29 mouse cellular contexts compared by ENCODE assay signal in the genomic region with DNA sequence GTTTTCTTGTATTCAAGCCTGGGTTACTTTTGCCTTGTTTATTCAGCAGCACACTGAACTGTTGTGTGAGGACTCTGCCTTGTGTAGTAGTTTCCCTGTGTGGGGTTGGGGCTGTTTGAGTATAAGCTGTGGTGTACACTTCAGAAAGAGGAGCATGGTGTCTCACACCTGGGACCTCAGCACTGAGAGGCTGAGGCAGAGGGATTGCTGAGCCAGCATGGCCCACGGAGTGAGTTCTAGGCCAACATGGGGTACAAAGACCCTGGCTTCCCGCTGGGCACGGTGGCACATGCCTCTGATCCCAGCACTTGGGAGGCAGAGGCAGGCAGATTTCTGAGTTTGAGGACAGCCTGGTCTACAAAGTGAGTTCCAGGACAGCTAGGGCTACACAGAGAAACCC.
A peak's percentile ranks its signal among the peaks of the same experiment; 100 is the strongest.
DNase-seq lines count a peak whose midpoint lies in the region; ATAC-seq and TF ChIP-seq lines count a peak whose summit lies in the region.
"Had no signal": no experiment of that assay in that cellular context is flagged by ENCODE, and none has a peak within 500 bp of the region (broad histone marks: within the 10 kb centered on the region; RNA-seq: fewer than 3 reads in every experiment).

No protein-coding gene starts in this region.

- 88% methylated on average over 3 of the region's 3 CpGs for WGBS in thymus, adult 2 months
- WGBS in liver, embryonic 11.5 days: 90% methylated on average over 3 of the region's 3 CpGs

- no peaks in the 10 kb centered on the region for H3K9me3 ChIP-seq in liver, embryonic 11.5 days (ENCODE audit: control insufficient read depth, low read length)
- H3K9me3 ChIP-seq: embryonic facial prominence, embryonic 10.5 days; embryonic facial prominence, embryonic 13.5 days; forebrain, embryonic 12.5 days; forebrain, embryonic 15.5 days; G1E; heart, embryonic 13.5 days; hindbrain, embryonic 15.5 days had no signal

- peak overlapping the region; percentile 68; the same call in 1 of the 2 replicates for H3K27ac ChIP-seq in layer of hippocampus, adult 2 months
- H3K27ac ChIP-seq in thymus, adult 2 months (ENCODE audit: control insufficient read depth, insufficient read depth, low read length): peak overlapping the region; percentile 62; the same call in 1 of the 2 replicates
- H3K27ac ChIP-seq in liver, embryonic 11.5 days (ENCODE audit: low read depth, low read length): no peak overlapping the region
- H3K27ac ChIP-seq: embryonic facial prominence, embryonic 10.5 days; embryonic facial prominence, embryonic 13.5 days; forebrain, embryonic 12.5 days; forebrain, embryonic 15.5 days; heart, adult 2 months; heart, embryonic 13.5 days; hindbrain, embryonic 15.5 days had no signal

- no peak for TF ChIP-seq POLR2A in thymus, adult 2 months (IDR thresholded peaks at IDR 0.05; ENCODE audit: control insufficient read depth, extremely low read depth, insufficient read depth, low read length, poor library complexity)

- peak; percentile 81 for DNase-seq in heart, adult 11 months
- DNase-seq in heart, adult 8-10 months (ENCODE audit: low spot score): no peak
- no peak for DNase-seq in layer of hippocampus, adult 2 months (ENCODE audit: low spot score in 2 of 2)
- no peak for DNase-seq in layer of hippocampus, postnatal 36 days
- DNase-seq in thymus, adult 2 months: no peak
- no peak for DNase-seq in thymus, adult 18-20 months
- DNase-seq in liver, embryonic 11.5 days (ENCODE audit: low spot score): no peak
- no peak for DNase-seq in right cerebral cortex, adult 2 months (ENCODE audit: low spot score in 2 of 2)
- DNase-seq: adrenal gland, adult 2 months; adrenal gland, postnatal 14 days; cerebellum, adult 11-12 months; cerebellum, adult 8-10 months; cerebellum, postnatal 10 days; cerebellum, postnatal 36 days; embryo, embryonic 11 days; gastrocnemius, postnatal 25 days; heart, postnatal 14 days; heart, postnatal 4 days had no signal

- no peak for ATAC-seq in liver, embryonic 11.5 days (replicated peaks; ENCODE audit: low FRiP score)
- ATAC-seq: forebrain, embryonic 15.5 days; Patski had no signal

- no peaks in the 10 kb centered on the region for H3K36me3 ChIP-seq in thymus, adult 2 months (ENCODE audit: control insufficient read depth, insufficient read depth, low read length)
- peaks cover 2% of the 10 kb centered on the region; the same call in 1 of the 2 replicates for H3K36me3 ChIP-seq in liver, embryonic 11.5 days (ENCODE audit: control insufficient read depth, insufficient read depth, low read length)

- H3K4me2 ChIP-seq in liver, embryonic 11.5 days: no peak overlapping the region
- H3K4me2 ChIP-seq: embryonic facial prominence, embryonic 13.5 days; forebrain, embryonic 12.5 days; forebrain, embryonic 15.5 days; heart, embryonic 13.5 days; hindbrain, embryonic 15.5 days had no signal

- H3K4me3 ChIP-seq in layer of hippocampus, adult 2 months: no peak overlapping the region
- no peak overlapping the region for H3K4me3 ChIP-seq in thymus, adult 2 months (ENCODE audit: control insufficient read depth, insufficient read depth, low read length)
- H3K4me3 ChIP-seq in liver, embryonic 11.5 days (ENCODE audit: low read depth, low read length): no peak overlapping the region
- H3K4me3 ChIP-seq: embryonic facial prominence, embryonic 10.5 days; embryonic facial prominence, embryonic 13.5 days; erythroblast, embryonic 14.5 days; forebrain, embryonic 12.5 days; forebrain, embryonic 15.5 days; heart, adult 2 months; heart, embryonic 13.5 days; hindbrain, embryonic 15.5 days had no signal

- H3K27me3 ChIP-seq in thymus, adult 2 months (ENCODE audit: control insufficient read depth, insufficient read depth, low read length): no peaks in the 10 kb centered on the region
- H3K27me3 ChIP-seq in liver, embryonic 11.5 days (replicated peaks; ENCODE audit: control insufficient read depth, insufficient read depth, low read length): no peaks in the 10 kb centered on the region
- H3K27me3 ChIP-seq: CH12.LX; embryonic facial prominence, embryonic 13.5 days; forebrain, embryonic 12.5 days; forebrain, embryonic 15.5 days; heart, embryonic 13.5 days; hindbrain, embryonic 15.5 days; Patski had no signal

- no peak overlapping the region for H3K9ac ChIP-seq in liver, embryonic 11.5 days (ENCODE audit: low read depth, low read length)
- H3K9ac ChIP-seq: embryonic facial prominence, embryonic 13.5 days; forebrain, embryonic 12.5 days; forebrain, embryonic 15.5 days; heart, embryonic 13.5 days; hindbrain, embryonic 15.5 days had no signal

- peaks cover 32% of the 10 kb centered on the region for H3K4me1 ChIP-seq in thymus, adult 2 months (replicated peaks; ENCODE audit: control insufficient read depth, insufficient read depth, low read length)
- H3K4me1 ChIP-seq in liver, embryonic 11.5 days (replicated peaks; ENCODE audit: control insufficient read depth, insufficient read depth, low read length): peaks cover 3% of the 10 kb centered on the region; the same call in 1 of the 2 replicates
- H3K4me1 ChIP-seq: embryonic facial prominence, embryonic 10.5 days; embryonic facial prominence, embryonic 13.5 days; forebrain, embryonic 12.5 days; forebrain, embryonic 15.5 days; hindbrain, embryonic 15.5 days had no signal

- TF ChIP-seq CTCF in layer of hippocampus, adult 2 months (conservative IDR thresholded peaks at IDR 0.05): no peak
- no peak for TF ChIP-seq CTCF in thymus, adult 2 months (IDR thresholded peaks at IDR 0.05; ENCODE audit: borderline replicate concordance, control insufficient read depth, extremely low read depth, insufficient read depth, low read length, poor library complexity)
